ENCODE assay signal across 23 mouse cellular contexts in the genomic region with DNA sequence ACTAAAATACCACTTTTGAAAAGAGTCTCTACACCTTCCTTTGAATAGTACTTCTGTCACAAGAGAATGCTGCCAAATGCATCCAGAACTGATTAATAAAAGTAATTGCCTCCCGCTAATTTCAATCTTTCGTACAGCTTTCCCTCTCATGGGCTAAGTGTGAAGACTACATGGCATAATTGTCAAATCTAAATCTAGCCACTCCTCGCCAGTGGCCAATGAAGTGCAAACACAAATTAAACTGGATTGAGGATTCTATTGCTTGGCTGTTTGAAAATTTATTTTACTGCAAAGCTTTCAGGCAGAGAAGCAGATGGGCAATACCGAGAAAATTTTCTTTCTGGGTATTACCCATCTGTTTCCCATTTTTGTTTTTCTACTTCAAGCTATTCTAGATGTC. TPM values are rescaled to one million over a fixed set of nuclear protein-coding genes. Genes with fewer than 3 reads are reported as not detected.
DNase-seq lines count a peak whose midpoint lies in the region; ATAC-seq and TF ChIP-seq lines count a peak whose summit lies in the region.
"Had no signal": no experiment of that assay in that cellular context is flagged by ENCODE, and none has a peak within 500 bp of the region (broad histone marks: within the 10 kb centered on the region; RNA-seq: fewer than 3 reads in every experiment).

No protein-coding gene starts in this region.

- H3K4me1 ChIP-seq in hindbrain, postnatal 0 days (ENCODE audit: insufficient read depth, low read length): no peaks in the 10 kb centered on the region
- no peaks in the 10 kb centered on the region for H3K4me1 ChIP-seq in hindbrain, embryonic 11.5 days (replicated peaks; ENCODE audit: control insufficient read depth, insufficient read depth, low read length)
- H3K4me1 ChIP-seq: embryonic facial prominence, embryonic 15.5 days; hindbrain, embryonic 13.5 days; limb, embryonic 13.5 days; liver, embryonic 12.5 days had no signal

- H3K27me3 ChIP-seq in hindbrain, postnatal 0 days (ENCODE audit: insufficient read depth, low read length): no peaks in the 10 kb centered on the region
- H3K27me3 ChIP-seq in hindbrain, embryonic 11.5 days (ENCODE audit: control insufficient read depth, insufficient read depth, low read length): no peaks in the 10 kb centered on the region
- H3K27me3 ChIP-seq: embryonic facial prominence, embryonic 15.5 days; hindbrain, embryonic 13.5 days; limb, embryonic 13.5 days; liver, embryonic 12.5 days had no signal

- intact Hi-C loops in gastrocnemius, adult 2 months (cut with DNase I): no loop called here

- H3K27ac ChIP-seq in hindbrain, postnatal 0 days: no peak overlapping the region
- no peak overlapping the region for H3K27ac ChIP-seq in hindbrain, embryonic 11.5 days (ENCODE audit: low read depth, low read length)
- no peak overlapping the region for H3K27ac ChIP-seq in gastrocnemius, adult 2 months
- H3K27ac ChIP-seq: embryonic facial prominence, embryonic 15.5 days; hindbrain, embryonic 13.5 days; limb, embryonic 13.5 days; liver, embryonic 12.5 days had no signal

- H3K9me3 ChIP-seq in hindbrain, postnatal 0 days (ENCODE audit: low read length): no peaks in the 10 kb centered on the region
- no peaks in the 10 kb centered on the region for H3K9me3 ChIP-seq in hindbrain, embryonic 11.5 days (ENCODE audit: control insufficient read depth, low read length)
- H3K9me3 ChIP-seq: embryonic facial prominence, embryonic 15.5 days; hindbrain, embryonic 13.5 days; limb, embryonic 13.5 days; liver, embryonic 12.5 days had no signal

- no peak for TF ChIP-seq POLR2A in brain, embryonic 14.5 days (IDR thresholded peaks at IDR 0.05; ENCODE audit: borderline replicate concordance, extremely low read depth, insufficient read depth, insufficient read length, poor library complexity, severe bottlenecking)

- TF ChIP-seq CTCF in hindbrain, postnatal 0 days (IDR thresholded peaks at IDR 0.05; ENCODE audit: low read depth): no peak
- no peak for TF ChIP-seq CTCF in brain, embryonic 14.5 days (IDR thresholded peaks at IDR 0.05; ENCODE audit: borderline replicate concordance, extremely low read depth, insufficient read depth, insufficient read length)
- no peak for TF ChIP-seq CTCF in gastrocnemius, adult 2 months (IDR thresholded peaks at IDR 0.05)

- no peak overlapping the region for H3K4me3 ChIP-seq in hindbrain, postnatal 0 days (ENCODE audit: low read length)
- H3K4me3 ChIP-seq in hindbrain, embryonic 11.5 days (ENCODE audit: low read depth, low read length): no peak overlapping the region
- no peak overlapping the region for H3K4me3 ChIP-seq in gastrocnemius, adult 2 months
- H3K4me3 ChIP-seq: embryonic facial prominence, embryonic 15.5 days; hindbrain, embryonic 13.5 days; limb, embryonic 13.5 days; liver, embryonic 12.5 days had no signal

- H3K4me2 ChIP-seq in hindbrain, postnatal 0 days (ENCODE audit: low read depth, low read length): no peak overlapping the region
- H3K4me2 ChIP-seq in hindbrain, embryonic 11.5 days (replicated peaks; ENCODE audit: low read depth, low read length): no peak overlapping the region
- H3K4me2 ChIP-seq: embryonic facial prominence, embryonic 15.5 days; hindbrain, embryonic 13.5 days; limb, embryonic 13.5 days; liver, embryonic 12.5 days; midbrain, embryonic 11.5 days had no signal

- ATAC-seq in hindbrain, postnatal 0 days: no peak
- no peak for ATAC-seq in hindbrain, embryonic 11.5 days (ENCODE audit: low FRiP score)
- ATAC-seq: liver, embryonic 12.5 days had no signal

- DNase-seq in hindbrain, postnatal 0 days (ENCODE audit: low spot score): peak; percentile 8
- no peak for DNase-seq in hindbrain, embryonic 11.5 days (ENCODE audit: low spot score)
- peak; percentile 48 for DNase-seq in brain, adult 2 months (ENCODE audit: low read depth, low spot score)
- peak; percentile 74 for DNase-seq in brain, embryonic 14.5 days (ENCODE audit: low read depth)
- peak; percentile 30 for DNase-seq in layer of hippocampus, adult 9-11 months
- no peak for DNase-seq in kidney, adult 18-20 months
- DNase-seq in gastrocnemius, adult 2 months: no peak
- DNase-seq: adrenal gland, adult 2 months; cerebellum, adult 8-10 months; gastrocnemius, postnatal 36 days; kidney, adult 8-10 months; kidney, postnatal 10 days; lung, adult 18-20 months; lung, postnatal 10 days; thymus, postnatal 14 days had no signal

- H3K36me3 ChIP-seq in hindbrain, postnatal 0 days (ENCODE audit: insufficient read depth, low read length): no peaks in the 10 kb centered on the region
- no peaks in the 10 kb centered on the region for H3K36me3 ChIP-seq in hindbrain, embryonic 11.5 days (ENCODE audit: control insufficient read depth, insufficient read depth, low read length)
- H3K36me3 ChIP-seq: embryonic facial prominence, embryonic 15.5 days; hindbrain, embryonic 13.5 days; limb, embryonic 13.5 days; liver, embryonic 12.5 days had no signal

- 68% methylated on average over 4 of the region's 4 CpGs for WGBS in hindbrain, postnatal 0 days
- 85% methylated on average over 4 of the region's 4 CpGs for WGBS in hindbrain, embryonic 11.5 days

- no peak overlapping the region for H3K9ac ChIP-seq in hindbrain, postnatal 0 days (replicated peaks; ENCODE audit: low read length)
- H3K9ac ChIP-seq in hindbrain, embryonic 11.5 days (ENCODE audit: low read depth, low read length): no peak overlapping the region
- H3K9ac ChIP-seq: embryonic facial prominence, embryonic 15.5 days; hindbrain, embryonic 13.5 days; limb, embryonic 13.5 days; liver, embryonic 12.5 days had no signal

RNA-seq across cellular contexts. Expression of gene Lama2, which starts 11.4 kb away (rescaled TPM):
- total RNA-seq in hindbrain, postnatal 0 days (2014; rRNA removed): 12.0 and 18.2 TPM in 2 replicates
- 5.5 and 5.6 TPM in 2 replicates for polyA plus RNA-seq in hindbrain, postnatal 0 days (2015; fragmentation: Nextera tagmentation; extraction: Ambion mirVana)
- polyA plus RNA-seq in hindbrain, embryonic 11.5 days (2014; fragmentation: Nextera tagmentation; extraction: Ambion mirVana): 11.8 and 14.8 TPM in 2 replicates
- 3.5 and 7.2 TPM in 2 replicates for polyA plus RNA-seq in brain, embryonic 14.5 days (2012; rRNA removed)
- total RNA-seq in gastrocnemius, adult 2 months (2021): 10 to 100 TPM; 46.0 to 56.1 TPM
- total RNA-seq: megakaryocyte progenitor cell, adult 5-6 weeks; MEL; neutrophil, adult 5-6 weeks had no signal

Comparison
In these comparisons a context has a peak if more than half of its experiments do, and no peak if none do; other contexts are left out.
1. DNase-seq: peak in hindbrain, postnatal 0 days (single experiment), brain, adult 2 months (single experiment), brain, embryonic 14.5 days (single experiment) and layer of hippocampus, adult 9-11 months (single experiment); none in hindbrain, embryonic 11.5 days (single experiment), kidney, adult 18-20 months (single experiment) and gastrocnemius, adult 2 months (single experiment).